Mouse (Mus musculus) midbrain, embryonic 15.5 days (tissue): ENCODE measurements at regions not wholly inside any gene's neighbourhood (a gene's known extent, or its start where the extent isn't known, plus 50 kb on each side); places are given as distances from the start of the nearest gene placed in this dataset.

Experiments used
- ATAC-seq: fragments of 200-750 bp; cut with Nextera tagmentation; replicated peaks from 2 replicates; pipeline ENCODE4 v1.8.0; 2017; ENCODE audit warnings: moderate TSS enrichment
- H3K27ac ChIP-seq: fragments of 300-500 bp; sonication (generic); 2 replicates; pipeline ENCODE4 v1.5.1; 2015; ENCODE audit warnings: mild to moderate bottlenecking, inconsistent platforms
- H3K27me3 ChIP-seq: fragments of 300-500 bp; sonication (generic); replicated peaks from 2 replicates; pipeline ENCODE4 v1.6.1; 2015; ENCODE audit warnings: inconsistent platforms
- H3K36me3 ChIP-seq: fragments of 300-500 bp; sonication (generic); replicated peaks from 2 replicates; pipeline ENCODE4 v1.6.1; 2015; ENCODE audit warnings: inconsistent platforms
- H3K4me1 ChIP-seq: fragments of 300-500 bp; sonication (generic); 2 replicates; pipeline ENCODE4 v1.6.1; 2015; ENCODE audit warnings: inconsistent platforms
- H3K4me2 ChIP-seq: fragments of 300-500 bp; sonication (generic); 2 replicates; pipeline ENCODE4 v1.6.1; 2015; ENCODE audit warnings: inconsistent platforms, mild to moderate bottlenecking, moderate library complexity
- H3K4me3 ChIP-seq: fragments of 300-500 bp; sonication (generic); 2 replicates; pipeline ENCODE4 v1.5.1; 2015; ENCODE audit warnings: mild to moderate bottlenecking, inconsistent platforms
- H3K9ac ChIP-seq: fragments of 300-500 bp; sonication (generic); 2 replicates; pipeline ENCODE4 v1.6.1; 2015; ENCODE audit warnings: mild to moderate bottlenecking, inconsistent platforms
- H3K9me3 ChIP-seq: fragments of 300-500 bp; sonication (generic); 2 replicates; pipeline ENCODE4 v1.6.1; 2016; ENCODE audit warnings: inconsistent platforms
- WGBS: fragments of 180-500 bp; shearing (Covaris S2); methylation state at CpG from one replicate; pipeline ENCODE4 v1.1.7; 2015; ENCODE audit warnings: mixed read lengths; 5-methylcytosine and 5-hydroxymethylcytosine counted together

GRCm38 (mm10) chr12:70738554-70738953 lies 86.8 kb upstream of the Frmd6 start:
- Histone ChIP-seq H3K9me3 (no peaks in the 10 kb centered on the region), H3K27ac (no peak overlapping the region), H3K36me3 (no peaks in the 10 kb centered on the region), H3K4me1 (no peaks in the 10 kb centered on the region), H3K4me2 (no peak overlapping the region), H3K4me3 (no peak overlapping the region), H3K27me3 (no peaks in the 10 kb centered on the region), H3K9ac (no peak overlapping the region)
- no peak for ATAC-seq
- WGBS = 92% methylated on average over 3 of the region's 3 CpGs

- 91% methylated on average over 6 of the region's 6 CpGs for WGBS
- Histone ChIP-seq H3K27ac (no peak overlapping the region), H3K4me3 (no peak overlapping the region), H3K9me3 (no peaks in the 10 kb centered on the region), H3K36me3 (no peaks in the 10 kb centered on the region), H3K27me3 (no peaks in the 10 kb centered on the region), H3K4me2 (no peak overlapping the region), H3K9ac (no peak overlapping the region), H3K4me1 (no peaks in the 10 kb centered on the region)
- ATAC-seq = no peak
Measured at GRCm38 (mm10) chr12:70739316-70739715, 86.0 kb upstream of the Frmd6 start.

- Histone ChIP-seq H3K4me3 (no peak overlapping the region), H3K9ac (no peak overlapping the region), H3K9me3 (no peaks in the 10 kb centered on the region), H3K27me3 (no peaks in the 10 kb centered on the region), H3K36me3 (no peaks in the 10 kb centered on the region), H3K27ac (no peak overlapping the region), H3K4me1 (no peaks in the 10 kb centered on the region), H3K4me2 (no peak overlapping the region)
- no peak for ATAC-seq
- 85% methylated on average over 7 of the region's 7 CpGs for WGBS
Measured at GRCm38 (mm10) chr12:70739766-70740165, 85.5 kb upstream of the Frmd6 start.

- Histone ChIP-seq H3K36me3 (no peaks in the 10 kb centered on the region), H3K4me2 (no peak overlapping the region), H3K9me3 (no peaks in the 10 kb centered on the region), H3K27ac (no peak overlapping the region), H3K4me3 (no peak overlapping the region), H3K27me3 (no peaks in the 10 kb centered on the region), H3K4me1 (no peaks in the 10 kb centered on the region), H3K9ac (no peak overlapping the region)
- 88% methylated on average over 3 of the region's 3 CpGs for WGBS
- ATAC-seq = no peak
Measured at GRCm38 (mm10) chr12:70742836-70743235, 82.5 kb upstream of the Frmd6 start.

- ATAC-seq = no peak
- WGBS = 75% methylated on average over 2 of the region's 2 CpGs
- H3K9me3 ChIP-seq = no peaks in the 10 kb centered on the region
- no peak overlapping the region for H3K9ac ChIP-seq
- H3K4me2 ChIP-seq = no peak overlapping the region
- no peaks in the 10 kb centered on the region for H3K36me3 ChIP-seq
- no peak overlapping the region for H3K4me3 ChIP-seq
- H3K27me3 ChIP-seq = no peaks in the 10 kb centered on the region
- H3K27ac ChIP-seq = no peak overlapping the region
- H3K4me1 ChIP-seq = no peaks in the 10 kb centered on the region
Measured at GRCm38 (mm10) chr12:70745681-70746080, 79.6 kb upstream of the Frmd6 start.

- no peaks in the 10 kb centered on the region for H3K36me3 ChIP-seq
- H3K9ac ChIP-seq = no peak overlapping the region
- no peak overlapping the region for H3K4me3 ChIP-seq
- no peak for ATAC-seq
- WGBS = 79% methylated on average over 2 of the region's 2 CpGs
- H3K27me3 ChIP-seq = no peaks in the 10 kb centered on the region
- H3K4me2 ChIP-seq = no peak overlapping the region
- peaks cover 12% of the 10 kb centered on the region for H3K4me1 ChIP-seq
- H3K9me3 ChIP-seq = no peaks in the 10 kb centered on the region
- H3K27ac ChIP-seq = no peak overlapping the region
Measured at GRCm38 (mm10) chr12:70749651-70750050, 75.7 kb upstream of the Frmd6 start.

GRCm38 (mm10) chr12:70750651-70751578 lies 74.4 kb upstream of the Frmd6 start:
- Histone ChIP-seq H3K4me1 (peaks cover 12% of the 10 kb centered on the region), H3K27ac (0 out of 2 replicates have a peak overlapping the region, but pooled peaks have one; percentile 6), H3K4me3 (no peak overlapping the region), H3K36me3 (no peaks in the 10 kb centered on the region), H3K9me3 (no peaks in the 10 kb centered on the region), H3K4me2 (no peak overlapping the region), H3K9ac (no peak overlapping the region), H3K27me3 (no peaks in the 10 kb centered on the region)
- 63% methylated on average over 7 of the region's 7 CpGs for WGBS
- ATAC-seq = no peak

- ATAC-seq = 0 out of 2 replicates have a peak, but pooled peaks have one; percentile 30
- Histone ChIP-seq H3K9me3 (no peaks in the 10 kb centered on the region), H3K4me3 (no peak overlapping the region), H3K36me3 (no peaks in the 10 kb centered on the region), H3K27ac (peak overlapping the region; percentile 4; the same call in 1 of the 2 replicates), H3K27me3 (no peaks in the 10 kb centered on the region), H3K4me1 (peaks cover 12% of the 10 kb centered on the region), H3K9ac (no peak overlapping the region), H3K4me2 (no peak overlapping the region)
- 25% methylated on average over 11 of the region's 11 CpGs for WGBS
Measured at GRCm38 (mm10) chr12:70752266-70752910, 72.9 kb upstream of the Frmd6 start.

GRCm38 (mm10) chr12:70752911-70753290 lies 72.4 kb upstream of the Frmd6 start:
- no peak overlapping the region for H3K9ac ChIP-seq
- H3K27me3 ChIP-seq = no peaks in the 10 kb centered on the region
- peak overlapping the region; percentile 4; the same call in 1 of the 2 replicates for H3K27ac ChIP-seq
- 64% methylated on average over 4 of the region's 4 CpGs for WGBS
- no peaks in the 10 kb centered on the region for H3K9me3 ChIP-seq
- H3K4me2 ChIP-seq = no peak overlapping the region
- no peaks in the 10 kb centered on the region for H3K36me3 ChIP-seq
- 0 out of 2 replicates have a peak, but pooled peaks have one; percentile 11 for ATAC-seq
- peaks cover 12% of the 10 kb centered on the region for H3K4me1 ChIP-seq
- H3K4me3 ChIP-seq = no peak overlapping the region

GRCm38 (mm10) chr12:70753458-70753857 lies 71.9 kb upstream of the Frmd6 start:
- WGBS = 90% methylated on average over 3 of the region's 3 CpGs
- Histone ChIP-seq H3K27me3 (no peaks in the 10 kb centered on the region), H3K36me3 (no peaks in the 10 kb centered on the region), H3K9me3 (no peaks in the 10 kb centered on the region), H3K9ac (no peak overlapping the region), H3K4me3 (no peak overlapping the region), H3K4me2 (no peak overlapping the region), H3K4me1 (peaks cover 12% of the 10 kb centered on the region), H3K27ac (no peak overlapping the region)
- ATAC-seq = no peak

GRCm38 (mm10) chr12:70758080-70758479 lies 67.2 kb upstream of the Frmd6 start:
- Histone ChIP-seq H3K4me1 (peaks cover under 1% of the 10 kb centered on the region; the same call in 1 of the 2 replicates), H3K4me3 (no peak overlapping the region), H3K36me3 (no peaks in the 10 kb centered on the region), H3K27me3 (no peaks in the 10 kb centered on the region), H3K4me2 (no peak overlapping the region), H3K9ac (no peak overlapping the region), H3K9me3 (no peaks in the 10 kb centered on the region), H3K27ac (no peak overlapping the region)
- ATAC-seq = no peak
- 93% methylated on average over 6 of the region's 6 CpGs for WGBS

- Histone ChIP-seq H3K27me3 (no peaks in the 10 kb centered on the region), H3K4me2 (no peak overlapping the region), H3K4me3 (no peak overlapping the region), H3K9me3 (no peaks in the 10 kb centered on the region), H3K4me1 (no peaks in the 10 kb centered on the region), H3K9ac (no peak overlapping the region), H3K36me3 (no peaks in the 10 kb centered on the region), H3K27ac (no peak overlapping the region)
- WGBS = 91% methylated on average over 12 of the region's 12 CpGs
- ATAC-seq = no peak
Measured at GRCm38 (mm10) chr12:70763542-70763941, 61.8 kb upstream of the Frmd6 start.
